Mouse (Mus musculus): ENCODE measurements around the gene Igdcc4. TPM values are rescaled to one million over a fixed set of nuclear protein-coding genes. Genes with fewer than 3 reads are reported as not detected.

Gene Igdcc4
- polyA plus RNA-seq, 1 experiment from 2014 or later, result 19.5 TPM

DNA sequence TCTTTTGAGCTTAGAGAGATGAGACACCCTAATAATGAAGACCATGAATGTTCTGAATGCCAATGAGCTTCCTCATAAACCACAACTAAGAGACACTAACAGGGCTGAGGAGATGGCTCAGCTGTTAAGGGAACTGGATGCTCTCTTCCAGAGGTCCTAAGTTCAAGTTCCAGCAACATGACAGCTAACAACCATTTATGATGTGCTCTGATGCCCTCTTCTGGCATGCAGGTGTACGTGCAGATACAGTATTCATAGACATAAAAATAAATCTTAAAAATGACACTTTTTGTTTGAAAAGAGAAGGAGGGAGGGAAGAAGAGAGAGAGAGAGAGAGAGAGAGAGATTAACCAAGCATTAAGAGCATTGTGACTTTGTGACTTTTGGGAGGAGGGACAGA, 63.6 kb downstream of the Igdcc4 start:
- Histone ChIP-seq H3K4me1 (peaks cover 85% of the 10 kb centered on the region), H3K36me3 (peaks cover 17% of the 10 kb centered on the region), H3K4me3 (no peak overlapping the region), H3K4me2 (replicated peaks) (no peak overlapping the region), H3K9ac (replicated peaks) (no peak overlapping the region), H3K27me3 (no peaks in the 10 kb centered on the region), H3K9me3 (no peaks in the 10 kb centered on the region), H3K27ac (replicated peaks) (peak overlapping the region; percentile 43; the same call in 1 of the 2 replicates)
- WGBS, result 21% methylated on average over 1 of the region's 1 CpGs
- no peak for ATAC-seq (ENCODE audit: low FRiP score, low read depth)

- Histone ChIP-seq H3K36me3 (peaks cover 17% of the 10 kb centered on the region), H3K4me3 (no peak overlapping the region), H3K9me3 (no peaks in the 10 kb centered on the region), H3K4me1 (peaks cover 70% of the 10 kb centered on the region), H3K9ac (replicated peaks) (no peak overlapping the region), H3K27ac (replicated peaks) (peak overlapping the region; percentile 46; the same call in 1 of the 2 replicates), H3K4me2 (replicated peaks) (no peak overlapping the region), H3K27me3 (no peaks in the 10 kb centered on the region)
- 69% methylated on average over 9 of the region's 9 CpGs for WGBS
- ATAC-seq (ENCODE audit: low FRiP score, low read depth), result no peak
Observed at GRCm38 (mm10) chr9:65166386-65166785, 65.1 kb downstream of the Igdcc4 start.

- H3K9ac ChIP-seq (replicated peaks), result no peak overlapping the region
- peak overlapping the region; percentile 71 for H3K27ac ChIP-seq (replicated peaks)
- no peaks in the 10 kb centered on the region for H3K27me3 ChIP-seq
- no peaks in the 10 kb centered on the region for H3K9me3 ChIP-seq
- H3K4me2 ChIP-seq (replicated peaks), result no peak overlapping the region
- H3K4me1 ChIP-seq, result peaks cover 49% of the 10 kb centered on the region
- H3K4me3 ChIP-seq, result no peak overlapping the region
- 41% methylated on average over 2 of the region's 6 CpGs for WGBS
- no peak for ATAC-seq (ENCODE audit: low FRiP score, low read depth)
- peaks cover 28% of the 10 kb centered on the region for H3K36me3 ChIP-seq
Observed at GRCm38 (mm10) chr9:65168534-65168933, 67.2 kb downstream of the Igdcc4 start.

- H3K4me3 ChIP-seq, result no peak overlapping the region
- no peak overlapping the region for H3K9ac ChIP-seq (replicated peaks)
- no peak overlapping the region for H3K4me2 ChIP-seq (replicated peaks)
- peaks cover 45% of the 10 kb centered on the region for H3K4me1 ChIP-seq
- ATAC-seq (ENCODE audit: low FRiP score, low read depth), result no peak
- WGBS, result 37% methylated on average over 4 of the region's 4 CpGs
- peak overlapping the region; percentile 71 for H3K27ac ChIP-seq (replicated peaks)
- no peaks in the 10 kb centered on the region for H3K27me3 ChIP-seq
- H3K36me3 ChIP-seq, result peaks cover 31% of the 10 kb centered on the region
- H3K9me3 ChIP-seq, result no peaks in the 10 kb centered on the region
Observed at GRCm38 (mm10) chr9:65168952-65169351, 67.7 kb downstream of the Igdcc4 start.

- H3K27me3 ChIP-seq, result no peaks in the 10 kb centered on the region
- peak overlapping the region; percentile 98; the same call in 1 of the 2 replicates for H3K27ac ChIP-seq (replicated peaks)
- 82% methylated on average over 9 of the region's 9 CpGs for WGBS
- H3K36me3 ChIP-seq, result peaks cover 21% of the 10 kb centered on the region; the same call in 1 of the 2 replicates
- H3K4me2 ChIP-seq (replicated peaks), result no peak overlapping the region
- no peaks in the 10 kb centered on the region for H3K9me3 ChIP-seq
- no peak for ATAC-seq (ENCODE audit: low FRiP score, low read depth)
- H3K4me1 ChIP-seq, result peaks cover 50% of the 10 kb centered on the region
- H3K4me3 ChIP-seq, result no peak overlapping the region
- no peak overlapping the region for H3K9ac ChIP-seq (replicated peaks)
Observed at GRCm38 (mm10) chr9:65172654-65173053, 71.4 kb downstream of the Igdcc4 start.

- Histone ChIP-seq H3K36me3 (peaks cover 24% of the 10 kb centered on the region), H3K27ac (replicated peaks) (peak overlapping the region; percentile 98), H3K9me3 (no peaks in the 10 kb centered on the region), H3K27me3 (no peaks in the 10 kb centered on the region), H3K9ac (replicated peaks) (peak overlapping the region; percentile 47), H3K4me2 (replicated peaks) (peak overlapping the region; percentile 28), H3K4me1 (peaks cover 55% of the 10 kb centered on the region), H3K4me3 (no peak overlapping the region)
- no peak; the same call in 1 of the 2 replicates for ATAC-seq (ENCODE audit: low FRiP score, low read depth)
- WGBS, result 7% methylated on average over 5 of the region's 5 CpGs
Observed at GRCm38 (mm10) chr9:65175234-65175938, 74.1 kb downstream of the Igdcc4 start.

DNA sequence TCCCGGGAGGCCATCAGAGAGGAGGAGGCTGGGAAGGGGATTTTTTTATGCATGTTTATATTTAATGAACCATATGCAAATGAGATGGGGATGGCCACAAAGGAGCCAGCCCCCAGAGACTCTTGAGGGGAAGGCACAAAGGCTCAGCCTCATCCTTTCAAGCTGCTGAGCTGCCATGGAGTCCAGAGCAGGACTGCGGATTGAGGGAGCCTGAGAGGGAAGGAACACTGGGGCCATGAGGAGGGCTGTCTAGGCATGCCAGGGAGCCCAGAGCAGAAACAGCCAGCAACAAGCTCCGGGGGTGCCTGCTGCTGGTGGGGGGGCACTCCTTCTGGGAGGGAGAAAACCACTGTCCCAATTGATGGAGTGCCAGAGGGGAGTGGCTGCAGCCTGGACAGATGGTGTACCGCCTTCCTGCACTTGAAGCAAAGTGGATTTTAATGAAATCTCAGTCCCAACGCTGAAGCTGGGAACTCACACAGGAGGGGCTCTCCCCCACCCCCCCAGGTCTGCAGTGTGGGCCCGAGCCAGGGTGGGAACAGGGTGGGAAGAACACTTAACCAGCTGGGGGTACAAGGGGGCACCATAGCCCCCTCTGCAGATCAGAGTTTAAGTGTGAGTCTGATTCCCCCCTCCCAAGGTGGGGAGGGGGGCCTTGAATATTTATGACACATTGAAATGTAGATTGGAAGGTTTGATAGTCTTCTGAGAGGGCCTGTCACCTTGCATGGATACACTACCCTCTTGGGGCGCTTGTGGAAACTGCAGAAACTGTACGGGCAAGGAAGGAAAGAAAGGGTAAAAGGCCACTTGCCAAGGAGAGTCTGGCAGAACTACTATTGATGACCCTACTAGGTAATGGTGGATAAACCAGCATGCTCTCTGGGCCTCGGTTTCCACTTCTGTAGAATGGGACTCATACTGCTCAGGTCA, 74.9 kb downstream of the Igdcc4 start:
- H3K4me1 ChIP-seq, result peaks cover 63% of the 10 kb centered on the region
- WGBS, result 13% methylated on average over 9 of the region's 9 CpGs
- ATAC-seq (ENCODE audit: low FRiP score, low read depth), result peak; percentile 68
- H3K4me2 ChIP-seq (replicated peaks), result peak overlapping the region; percentile 28
- H3K36me3 ChIP-seq, result peaks cover 31% of the 10 kb centered on the region
- H3K4me3 ChIP-seq, result 0 out of 2 replicates have a peak overlapping the region, but pooled peaks have one; percentile 12
- H3K27ac ChIP-seq (replicated peaks), result peak overlapping the region; percentile 98
- H3K9me3 ChIP-seq, result no peaks in the 10 kb centered on the region
- H3K27me3 ChIP-seq, result no peaks in the 10 kb centered on the region
- H3K9ac ChIP-seq (replicated peaks), result peak overlapping the region; percentile 47

DNA sequence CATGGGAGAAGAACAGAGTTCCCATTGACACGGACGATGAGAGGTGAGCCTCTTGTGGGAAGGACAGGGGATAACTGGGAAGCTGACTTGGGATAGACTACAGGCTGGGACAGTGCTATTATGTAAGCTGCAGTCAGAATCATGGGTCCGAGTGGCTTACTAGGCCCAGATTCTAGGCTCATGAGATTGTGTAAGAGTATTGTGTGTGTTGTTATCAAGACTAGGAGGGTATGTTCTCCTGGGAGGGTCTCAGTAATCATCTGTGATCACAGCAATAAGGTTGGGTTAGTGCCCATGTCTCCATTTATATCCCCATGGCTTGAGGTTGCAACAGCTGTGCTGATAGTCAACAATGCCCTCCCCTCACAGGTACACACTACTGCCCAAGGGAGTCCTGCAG, 76.2 kb downstream of the Igdcc4 start:
- ATAC-seq (ENCODE audit: low FRiP score, low read depth), result no peak
- H3K27ac ChIP-seq (replicated peaks), result peak overlapping the region; percentile 98
- H3K9ac ChIP-seq (replicated peaks), result peak overlapping the region; percentile 28

DNA sequence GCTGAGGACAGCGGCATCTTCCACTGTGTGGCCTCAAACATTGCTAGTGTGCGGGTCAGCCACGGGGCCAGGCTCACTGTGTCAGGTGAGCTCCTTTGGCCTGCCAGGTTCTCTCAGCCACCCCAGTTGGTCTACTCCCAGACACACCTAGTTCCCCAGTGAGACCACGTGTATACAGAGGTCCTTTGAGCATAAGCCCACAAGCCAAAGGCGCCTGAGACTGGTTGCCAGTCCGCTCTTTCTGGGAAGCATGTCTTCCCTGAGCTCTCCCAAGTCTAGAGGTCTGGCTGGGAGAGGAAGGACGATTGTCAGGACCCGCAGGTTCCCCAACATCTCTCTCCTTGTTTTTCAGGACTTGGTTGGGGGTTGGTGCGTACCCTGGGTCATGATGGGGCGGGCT, 76.6 kb downstream of the Igdcc4 start:
- WGBS, result 22% methylated on average over 10 of the region's 10 CpGs
- no peaks in the 10 kb centered on the region for H3K27me3 ChIP-seq
- no peaks in the 10 kb centered on the region for H3K9me3 ChIP-seq
- H3K4me2 ChIP-seq (replicated peaks), result peak overlapping the region; percentile 38
- no peak overlapping the region for H3K4me3 ChIP-seq
- H3K9ac ChIP-seq (replicated peaks), result peak overlapping the region; percentile 28; the same call in 1 of the 2 replicates
- peaks cover 43% of the 10 kb centered on the region for H3K36me3 ChIP-seq
- H3K4me1 ChIP-seq, result peaks cover 80% of the 10 kb centered on the region
- no peak for ATAC-seq (ENCODE audit: low FRiP score, low read depth)
- peak overlapping the region; percentile 98 for H3K27ac ChIP-seq (replicated peaks)

More for the DNA sequence above, 76.2 kb downstream of the Igdcc4 start:
- H3K4me1 ChIP-seq, result peaks cover 76% of the 10 kb centered on the region
- H3K9me3 ChIP-seq, result no peaks in the 10 kb centered on the region
- 38% methylated on average over 3 of the region's 3 CpGs for WGBS
- H3K36me3 ChIP-seq, result peaks cover 43% of the 10 kb centered on the region
- H3K4me3 ChIP-seq, result no peak overlapping the region
- H3K27me3 ChIP-seq, result no peaks in the 10 kb centered on the region
- H3K4me2 ChIP-seq (replicated peaks), result peak overlapping the region; percentile 38

GRCm38 (mm10) chr9:65178336-65179213, 77.3 kb downstream of the Igdcc4 start:
- Histone ChIP-seq H3K36me3 (peaks cover 43% of the 10 kb centered on the region), H3K27ac (replicated peaks) (peak overlapping the region; percentile 98), H3K4me3 (no peak overlapping the region; the same call in 1 of the 2 replicates), H3K9ac (replicated peaks) (no peak overlapping the region; the same call in 1 of the 2 replicates), H3K4me1 (peaks cover 80% of the 10 kb centered on the region), H3K27me3 (no peaks in the 10 kb centered on the region), H3K4me2 (replicated peaks) (peak overlapping the region; percentile 38), H3K9me3 (no peaks in the 10 kb centered on the region)
- peak; percentile 74 for ATAC-seq (ENCODE audit: low FRiP score, low read depth)
- WGBS, result 3% methylated on average over 22 of the region's 22 CpGs

Data from midbrain, embryonic 12.5 days (tissue).